Mouse (Mus musculus) c-Kit-positive CD71-positive TER-119-positive erythroid progenitor cells, embryonic 14.5 days (primary cell): ENCODE results near the gene Axdnd1.

ENCODE experiments used
- DNase-seq: peaks from one replicate; pipeline ENCODE4 v3.0.0-alpha.2; 2013; ENCODE audit warnings: low spot score

The Axdnd1 gene

DNA sequence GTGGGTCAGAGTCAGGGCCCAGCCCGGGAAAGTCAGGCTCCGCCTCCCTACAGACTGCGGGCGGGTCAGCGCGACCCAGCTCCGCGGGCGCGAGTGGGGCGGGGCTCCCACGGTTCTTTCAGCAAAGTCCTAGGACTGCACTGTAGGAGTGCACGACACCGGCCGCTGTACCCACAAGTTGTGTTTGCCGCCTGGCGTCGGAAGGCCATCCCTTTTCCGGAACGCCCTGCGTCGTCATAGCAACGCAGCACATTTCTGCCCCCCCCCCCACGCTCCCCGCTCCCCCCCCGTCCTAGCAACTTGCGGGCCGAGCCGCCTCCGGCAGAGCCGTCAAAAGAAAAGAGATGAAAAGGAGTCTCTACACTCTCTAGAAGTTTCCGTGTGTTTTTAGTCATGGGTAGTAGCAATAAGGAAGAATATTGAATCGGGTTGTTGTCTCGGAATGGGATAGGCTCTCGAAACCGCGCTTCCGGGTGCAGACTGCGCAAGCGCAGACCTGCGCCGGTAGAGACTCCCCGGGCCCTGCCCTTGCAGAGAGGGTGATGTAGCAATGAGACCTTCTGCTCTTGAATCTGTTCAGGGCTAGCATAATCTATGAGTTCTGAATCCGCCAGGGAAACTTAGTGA is at the start of gene Axdnd1:
Gene Axdnd1, minus strand, starts transcription at position 489 of the 627 bp plus-strand sequence.
- DNase-seq = peak; percentile 85

DNA sequence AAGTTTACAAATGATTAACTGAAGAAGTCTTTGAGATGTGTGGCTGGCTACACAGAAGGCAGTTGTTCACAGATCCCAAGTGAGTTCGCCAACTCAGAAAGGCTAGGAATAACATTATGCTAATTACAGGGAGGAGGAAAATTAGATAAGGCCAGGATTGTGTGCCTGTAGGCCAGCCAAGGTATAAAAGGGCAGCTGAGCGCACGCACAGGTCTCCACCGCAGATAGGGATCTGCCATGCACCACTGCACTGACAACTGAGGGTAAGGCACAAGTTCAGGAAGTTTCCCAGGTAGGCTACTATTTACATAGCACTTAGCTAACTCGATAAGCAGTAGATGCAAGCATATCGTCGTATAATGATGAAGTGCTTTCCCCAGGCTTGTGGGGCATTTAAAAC is 49.6 kb upstream of the Axdnd1 start:
- DNase-seq = no peak

DNA sequence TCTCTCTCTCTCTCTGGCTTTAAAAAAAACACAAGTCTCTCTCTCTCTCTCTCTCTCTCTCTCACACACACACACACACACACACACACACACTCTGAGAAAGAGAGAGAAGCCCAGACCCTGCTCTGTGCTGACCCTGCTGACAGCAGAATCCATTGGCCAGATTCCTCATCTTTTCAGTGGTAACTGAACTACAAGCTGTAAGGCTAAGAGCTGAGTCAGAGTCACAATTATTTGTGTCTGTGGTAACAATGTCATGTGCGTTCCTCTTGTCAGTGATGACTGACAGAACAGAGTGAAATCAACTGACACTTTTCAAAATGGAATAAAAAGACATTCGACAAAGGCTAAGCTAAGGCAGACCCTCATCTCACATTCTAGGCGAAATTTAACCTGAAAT is 47.6 kb upstream of the Axdnd1 start:
- DNase-seq = no peak

DNA sequence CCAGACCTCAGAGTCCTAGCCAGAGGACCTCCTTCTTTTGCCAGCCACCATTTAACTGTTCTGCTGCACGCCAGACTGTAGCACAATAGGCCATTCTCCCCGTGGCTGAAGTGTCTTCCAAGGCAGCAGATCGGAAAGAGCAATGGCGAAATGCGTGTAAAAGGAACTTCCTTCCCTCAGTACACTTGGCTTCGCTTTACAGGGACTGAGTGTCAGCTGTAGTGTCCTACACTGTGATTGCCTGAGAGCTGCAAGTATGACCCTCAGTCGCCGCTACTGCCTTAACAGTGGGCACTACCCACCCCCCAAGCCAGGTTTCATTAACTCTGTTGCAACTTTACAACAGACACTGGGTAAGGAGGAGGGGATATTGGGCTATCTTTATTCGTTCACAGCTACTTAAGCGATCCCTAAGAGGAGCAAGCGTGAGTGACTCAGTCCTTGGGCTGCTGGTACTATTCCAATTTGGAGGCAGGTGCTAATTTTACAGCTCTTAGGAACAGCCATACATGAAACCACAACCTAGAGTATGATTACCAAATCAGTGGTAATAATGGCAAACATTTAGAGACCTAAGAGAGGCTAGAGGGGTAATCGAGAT is 46.8 kb upstream of the Axdnd1 start:
- no peak for DNase-seq

DNA sequence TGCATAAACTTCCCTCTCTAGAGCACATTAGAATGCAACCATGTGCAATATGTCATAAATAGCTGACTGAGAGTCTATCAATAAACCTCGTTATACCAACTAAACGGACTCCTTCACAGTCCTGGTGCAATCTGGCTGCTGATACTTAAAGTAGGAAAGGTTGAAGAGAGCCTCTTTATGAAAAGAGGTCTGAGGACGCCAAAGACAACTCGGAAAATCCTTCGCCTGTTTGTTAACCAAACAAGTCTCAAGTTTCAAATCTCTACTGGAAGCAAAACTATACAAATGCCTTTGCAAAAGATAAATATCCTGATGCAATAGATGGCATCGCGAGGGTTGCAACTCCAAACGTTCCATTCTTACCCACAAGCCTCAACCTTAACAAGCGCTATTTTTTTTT is 44.0 kb upstream of the Axdnd1 start:
- DNase-seq = no peak

DNA sequence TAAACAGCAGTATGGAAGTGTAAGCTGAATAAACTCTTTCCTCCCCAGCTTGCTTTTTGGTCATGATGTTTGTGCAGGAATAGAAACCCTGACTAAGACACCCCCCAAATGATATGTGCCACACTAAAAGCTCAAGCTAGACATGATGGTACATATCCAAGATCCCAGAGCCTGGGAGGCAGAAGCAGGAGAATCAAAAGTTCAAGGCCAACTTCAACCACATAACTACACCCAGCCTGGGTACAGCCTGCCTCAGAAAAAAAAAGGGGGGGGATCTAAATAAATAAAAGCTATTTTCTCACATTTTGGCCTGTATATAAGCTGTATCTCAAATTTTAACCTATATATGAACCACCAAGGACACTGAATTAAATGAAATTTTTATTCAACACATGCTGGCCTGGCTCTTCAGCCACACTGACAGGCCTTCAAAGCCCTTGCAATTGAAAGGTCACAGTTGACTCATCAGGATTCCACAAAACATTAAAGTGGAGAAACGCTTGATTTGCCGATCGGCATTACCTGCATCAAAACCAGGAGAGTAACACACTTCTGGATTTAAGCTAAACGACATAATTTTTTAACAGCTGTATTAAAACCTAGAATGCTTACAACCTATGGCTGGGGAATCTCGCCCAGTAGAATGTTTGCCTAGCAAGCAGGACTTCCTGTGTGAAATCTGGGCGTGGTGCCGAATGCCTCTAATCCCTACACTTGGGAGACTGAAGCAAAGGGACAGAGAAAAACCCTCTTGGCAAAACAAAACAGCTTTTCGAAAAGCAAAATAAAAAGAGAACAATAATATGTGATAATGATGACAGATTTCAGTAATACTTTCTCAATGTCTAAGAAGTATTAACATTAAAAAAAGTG is 43.3 kb upstream of the Axdnd1 start:
- no peak for DNase-seq

DNA sequence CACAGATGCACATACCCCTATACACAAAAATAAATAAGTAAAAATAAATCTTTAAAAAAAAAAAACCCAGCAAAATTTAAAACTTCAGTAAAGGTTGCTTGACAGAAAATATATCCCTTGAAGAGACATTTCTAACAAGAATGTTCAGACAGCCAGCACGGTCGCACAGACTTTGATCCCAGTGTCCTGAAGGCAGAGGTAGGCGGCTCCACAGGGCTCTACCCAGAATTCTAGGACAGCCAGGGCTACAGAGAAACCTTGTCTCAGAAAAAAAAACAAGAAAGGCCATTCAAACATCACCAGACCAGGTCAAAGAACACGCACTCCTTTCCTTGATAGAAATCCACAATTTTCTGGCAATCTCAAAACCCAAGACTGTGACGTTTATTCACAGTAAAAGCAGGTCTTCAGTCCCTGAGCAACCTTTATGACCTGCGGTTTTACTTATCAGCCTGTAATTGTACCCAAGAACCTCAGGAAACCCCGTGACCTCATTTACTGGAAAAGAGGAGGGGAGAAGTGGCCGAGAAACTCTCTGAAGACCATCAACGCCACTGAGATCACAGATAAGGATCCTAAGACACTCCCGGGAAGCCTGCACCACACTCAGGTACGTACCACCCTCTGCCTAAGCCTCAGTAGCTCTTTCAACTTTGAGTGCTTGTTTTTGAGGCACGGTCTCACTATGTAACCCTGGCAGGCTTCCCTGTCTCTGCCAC is 41.5 kb upstream of the Axdnd1 start:
- DNase-seq = no peak

DNA sequence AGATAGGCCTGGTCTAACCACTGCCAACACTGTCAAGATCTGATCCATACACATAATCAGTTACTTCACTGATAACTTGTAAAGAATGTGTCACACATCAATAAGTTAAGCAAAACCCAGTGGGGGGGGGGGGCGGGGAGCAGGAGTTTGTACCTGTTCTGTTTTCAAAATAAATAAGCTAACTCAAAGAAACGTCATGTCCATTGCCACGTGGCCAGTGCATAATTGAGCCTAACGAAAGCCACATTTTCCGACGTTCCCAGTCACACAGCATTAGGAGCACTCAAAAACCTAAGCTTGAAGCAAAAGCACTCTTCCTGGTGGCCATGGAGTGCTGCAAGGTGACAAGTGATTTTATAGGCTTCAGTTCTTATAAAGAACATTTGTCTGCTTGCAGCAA is 40.1 kb upstream of the Axdnd1 start:
- DNase-seq = no peak

DNA sequence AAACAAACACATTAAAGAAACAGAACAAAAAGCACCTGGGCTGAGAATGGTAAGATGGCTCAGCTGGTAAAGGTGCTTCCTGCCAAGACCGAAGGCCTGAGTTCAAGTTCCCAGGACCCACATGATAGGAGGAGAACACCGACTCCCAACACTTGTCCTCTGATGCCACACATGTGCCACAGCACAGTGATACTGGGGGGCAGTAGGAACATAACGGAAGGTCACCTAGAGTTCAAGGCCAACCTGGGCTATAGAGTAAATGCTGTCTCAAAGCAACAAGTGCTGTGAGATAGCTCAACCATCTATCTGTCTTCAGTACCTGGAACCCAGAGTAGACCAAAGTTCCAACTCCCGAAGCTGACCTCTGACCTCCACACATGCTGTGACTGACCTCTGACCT is 39.3 kb upstream of the Axdnd1 start:
- DNase-seq = no peak

DNA sequence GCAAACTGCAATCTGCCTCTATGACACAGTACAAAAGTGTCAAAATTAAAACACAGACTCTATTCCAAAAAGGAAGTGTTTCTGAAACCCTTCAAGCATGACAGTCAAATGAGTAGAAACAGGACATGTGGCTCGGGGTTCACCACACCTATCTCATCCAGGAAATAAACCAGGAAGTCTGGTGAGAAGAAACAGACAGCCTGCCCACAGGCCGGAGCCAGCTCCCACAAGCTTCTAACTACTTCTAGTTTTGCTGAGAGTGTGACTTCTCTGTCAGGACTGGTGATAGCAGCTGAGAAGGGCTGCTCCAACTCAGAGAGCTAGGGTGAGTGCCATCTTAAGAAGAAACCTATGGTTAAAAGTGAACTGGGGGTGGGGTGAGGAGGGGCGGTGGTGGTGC is 38.7 kb upstream of the Axdnd1 start:
- DNase-seq = no peak

DNA sequence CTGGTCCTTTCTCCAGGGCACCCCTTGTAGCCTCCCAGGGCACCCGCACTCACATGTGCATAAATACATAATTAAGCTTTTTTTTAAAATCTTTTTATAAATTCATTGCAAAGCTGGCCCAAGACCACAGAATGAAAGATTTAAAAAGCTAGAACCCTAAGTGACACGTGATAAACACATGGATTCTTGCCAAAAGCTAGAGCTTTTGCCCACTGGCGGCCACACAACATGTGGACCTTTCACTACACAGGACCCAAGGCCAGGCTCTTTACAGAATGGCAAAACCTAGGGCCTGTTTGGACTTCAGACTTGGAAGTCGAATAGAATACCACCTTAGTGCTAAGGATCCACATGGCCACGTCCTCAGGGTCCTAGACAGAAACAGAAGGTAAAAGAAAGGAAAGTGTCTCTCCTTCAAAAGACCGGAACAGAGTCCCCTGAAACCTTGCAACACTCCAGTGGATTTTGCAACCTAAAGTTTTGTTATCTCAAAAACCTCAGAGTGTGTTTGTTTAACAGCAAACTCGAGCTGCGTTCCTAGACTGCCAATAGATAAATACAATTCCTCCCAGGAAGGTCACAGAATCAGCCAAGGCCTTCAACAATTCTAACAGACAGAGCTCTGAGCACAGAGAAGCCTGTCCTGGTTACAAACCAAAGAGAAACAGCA is 37.6 kb upstream of the Axdnd1 start:
- no peak for DNase-seq

DNA sequence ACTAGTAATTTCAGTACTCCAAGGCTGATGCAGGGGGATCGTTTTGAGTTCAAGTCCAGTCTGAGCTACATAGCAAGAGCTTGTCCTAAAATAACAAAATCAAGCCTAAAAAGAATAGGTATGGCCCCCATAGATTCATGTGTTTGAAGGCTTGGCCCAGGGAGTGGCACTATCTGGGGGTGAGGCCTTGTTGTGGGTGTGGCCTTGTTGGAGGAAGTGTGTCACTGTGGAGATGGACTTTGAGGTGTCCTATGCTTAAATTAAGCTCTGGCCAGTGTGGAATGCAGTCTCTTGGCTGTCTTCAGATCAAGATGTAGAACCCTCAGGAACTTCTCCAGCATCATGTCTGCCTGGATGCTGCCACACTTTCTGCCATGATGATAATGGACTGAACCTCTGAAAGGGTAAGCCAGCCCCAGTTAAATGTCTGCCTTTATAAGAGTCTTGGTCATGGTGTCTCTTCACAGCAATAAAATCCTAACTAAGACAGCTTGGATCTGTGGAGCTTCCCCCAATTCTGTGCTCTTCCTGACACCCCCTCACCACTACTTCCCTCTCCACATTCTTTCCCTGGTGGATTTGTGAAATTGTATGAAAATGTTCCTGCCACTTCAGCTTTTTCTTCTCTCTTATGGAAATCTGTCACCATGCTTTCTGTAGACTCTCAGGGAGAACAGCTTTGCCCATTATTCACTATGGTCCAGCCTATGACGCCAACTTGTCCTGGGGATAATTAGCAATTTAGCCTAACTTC is 34.2 kb upstream of the Axdnd1 start:
- DNase-seq = peak; percentile 14

DNA sequence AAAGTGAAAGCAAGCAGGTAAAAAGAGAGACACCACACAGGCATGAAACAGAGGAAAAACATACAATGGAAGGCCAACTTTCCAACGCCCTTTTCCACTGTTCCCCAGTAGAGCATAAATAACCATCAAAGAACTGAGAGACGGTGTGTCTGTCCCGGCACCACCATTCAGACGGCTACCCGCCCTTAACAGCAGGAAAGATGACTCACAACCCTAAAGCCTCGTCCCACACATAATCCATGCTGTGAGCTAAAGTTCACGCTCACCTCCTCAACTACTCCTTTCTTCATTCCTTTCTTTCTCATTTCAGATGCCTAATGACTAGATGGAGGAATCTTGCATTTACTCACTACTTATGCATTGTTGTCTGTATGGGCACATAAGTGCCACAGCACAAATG is 33.4 kb upstream of the Axdnd1 start:
- DNase-seq = no peak

DNA sequence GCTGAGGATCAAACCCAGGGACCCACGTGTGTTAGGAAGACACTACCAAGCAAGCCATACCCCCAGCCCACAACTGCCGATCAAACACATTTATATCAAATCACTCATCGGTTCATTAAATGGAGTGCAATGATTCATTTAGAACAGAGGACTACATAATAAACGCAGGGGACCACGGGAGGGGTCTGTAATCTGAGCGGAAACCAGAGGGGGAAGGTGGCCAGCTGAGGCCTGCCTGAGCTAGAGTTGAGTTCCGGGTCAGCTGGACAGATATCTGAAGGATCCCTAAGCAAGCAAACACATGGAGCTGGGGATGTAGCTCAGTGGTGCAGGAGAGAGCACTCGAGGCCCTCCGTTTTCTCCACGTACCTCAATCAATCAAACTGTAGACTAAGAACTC is 32.9 kb upstream of the Axdnd1 start:
- DNase-seq = no peak

DNA sequence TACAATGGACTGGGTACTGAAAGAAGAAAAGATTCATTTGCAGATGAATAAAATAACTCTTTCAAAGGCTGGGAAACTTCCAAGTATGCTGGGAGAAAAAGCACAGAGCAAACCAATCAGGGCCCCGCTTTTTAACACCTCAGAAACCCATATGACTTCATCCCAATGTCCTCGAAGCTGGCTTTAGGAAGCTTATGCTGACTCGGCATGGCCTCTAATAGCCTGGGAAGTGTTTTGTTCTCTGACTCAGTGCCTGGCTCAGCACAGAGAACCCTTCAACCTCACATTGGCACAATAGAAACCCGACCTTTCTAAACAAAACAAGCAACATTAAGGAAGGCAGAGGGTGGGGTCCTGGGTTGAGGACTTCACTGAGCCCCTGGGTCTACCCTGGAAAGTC is 29.5 kb upstream of the Axdnd1 start:
- DNase-seq = no peak

DNA sequence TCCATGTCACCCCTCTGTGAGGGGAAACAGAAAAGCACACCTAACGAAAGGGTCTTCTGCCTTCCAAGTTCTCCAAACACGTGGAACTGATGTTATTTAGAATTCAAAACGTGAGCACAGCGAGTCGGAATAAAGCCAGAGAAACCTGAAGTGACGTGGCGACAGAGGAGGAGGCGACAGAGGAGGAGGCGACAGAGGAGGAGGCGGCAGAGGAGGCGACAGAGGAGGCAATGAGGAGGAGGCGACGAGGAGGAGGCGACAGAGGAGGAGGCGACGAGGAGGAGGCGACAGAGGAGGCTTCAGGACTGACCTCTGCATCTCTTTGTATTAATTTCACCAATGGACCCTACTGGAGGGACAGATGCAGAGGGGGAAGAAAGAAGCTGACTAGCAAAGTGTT is 28.7 kb upstream of the Axdnd1 start:
- DNase-seq = no peak

DNA sequence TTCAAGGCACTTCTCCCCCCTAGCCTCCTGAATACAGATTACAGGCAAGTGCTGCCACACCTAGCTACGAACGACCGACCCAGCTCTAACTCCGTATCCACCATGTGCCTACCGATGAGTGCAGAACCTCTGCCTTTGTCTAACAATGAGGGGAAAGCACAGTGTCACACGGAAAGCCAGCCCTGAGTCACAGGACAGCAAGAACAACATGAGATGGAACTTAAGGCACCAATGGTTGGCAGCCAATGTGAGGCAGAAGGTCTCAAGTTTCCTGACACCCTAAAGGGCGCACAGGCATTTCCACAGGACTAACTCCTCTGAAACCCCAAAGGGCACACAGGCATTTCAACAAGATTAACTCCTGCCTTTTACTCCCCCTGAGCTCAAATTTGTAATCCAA is 28.1 kb upstream of the Axdnd1 start:
- no peak for DNase-seq

DNA sequence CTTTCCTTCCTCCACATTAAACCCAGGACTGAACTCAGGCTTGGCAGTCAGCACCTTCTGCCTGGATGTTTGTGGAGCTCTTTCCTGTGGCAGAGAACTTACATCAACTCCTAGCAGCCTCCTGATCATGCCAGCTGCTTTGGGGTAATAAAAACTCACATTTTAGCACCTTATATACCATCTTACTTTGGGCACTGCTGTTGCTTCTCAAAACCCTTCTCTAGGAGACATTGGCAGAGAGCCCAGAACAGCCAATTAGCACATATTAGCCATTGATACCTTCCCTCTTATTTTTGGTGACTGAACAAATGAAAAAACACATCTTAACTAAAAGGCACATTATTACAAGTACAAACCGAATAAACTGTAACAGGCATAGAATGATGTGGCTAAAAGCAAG is 24.1 kb upstream of the Axdnd1 start:
- DNase-seq = no peak

DNA sequence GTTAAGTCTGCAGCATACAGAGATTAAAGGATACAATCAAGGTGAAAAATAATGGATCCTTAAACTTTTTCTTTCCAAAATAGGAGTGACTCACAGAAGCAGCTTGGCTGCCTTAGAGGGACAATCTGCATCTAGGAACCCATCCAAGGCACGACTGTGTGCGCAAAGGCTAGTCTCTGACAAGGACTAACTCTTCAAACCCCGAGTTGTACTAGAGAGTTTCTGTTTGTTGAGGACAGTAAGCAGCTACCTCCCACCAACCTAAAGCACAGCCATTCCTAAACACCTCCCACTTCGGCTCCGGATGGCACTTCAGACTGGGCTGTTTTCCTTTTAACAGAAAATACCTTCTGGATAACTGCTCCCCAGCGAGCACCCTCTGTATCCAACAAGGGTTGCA is 21.8 kb upstream of the Axdnd1 start:
- no peak for DNase-seq

DNA sequence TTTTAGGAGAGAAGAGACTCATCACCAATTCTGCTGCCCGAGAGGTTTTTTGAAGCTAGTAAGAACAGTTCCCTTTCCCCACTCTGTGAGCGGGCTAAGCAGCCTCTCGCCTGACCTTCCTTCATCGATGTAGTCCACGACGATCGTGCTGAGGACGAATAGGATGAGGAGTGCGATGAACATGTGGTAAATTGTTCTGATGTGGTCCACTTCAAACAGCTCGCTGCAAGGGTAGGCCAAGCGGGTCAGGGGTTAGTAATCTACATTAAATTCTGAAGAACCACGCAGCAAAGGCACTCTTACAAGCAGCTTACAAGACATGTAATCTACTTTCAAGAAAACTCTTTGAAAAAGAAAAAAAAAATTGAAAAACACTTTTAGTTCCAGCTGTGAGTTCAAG is 21.3 kb upstream of the Axdnd1 start:
- DNase-seq = no peak

DNA sequence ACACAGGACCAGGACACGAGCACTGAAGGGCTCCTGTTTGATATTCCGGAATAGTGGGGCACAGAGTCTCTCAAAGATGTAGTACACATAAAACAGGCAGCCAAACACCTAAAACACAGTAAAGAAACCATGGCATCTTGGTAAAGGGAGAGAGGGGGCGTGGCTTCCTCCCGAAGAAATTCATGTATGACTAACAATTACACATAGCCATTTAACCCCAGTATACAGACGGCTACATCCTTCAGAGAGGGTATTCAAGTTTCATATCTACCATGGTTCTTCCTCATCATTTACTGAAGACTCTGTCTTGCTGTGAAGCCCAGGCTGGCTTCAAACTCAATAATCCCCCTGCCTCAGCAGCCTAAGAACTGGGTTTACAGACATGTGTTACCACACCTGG is 16.8 kb upstream of the Axdnd1 start:
- DNase-seq = no peak
